Mouse (Mus musculus) limb, embryonic 15.5 days (tissue): ENCODE results near the gene Tpbg. TPM values are rescaled to one million over a fixed set of nuclear protein-coding genes. Genes with fewer than 3 reads are reported as not detected.

Experiments used
- ATAC-seq: fragments of 200-750 bp; cut with Nextera tagmentation; 2 replicates; pipeline ENCODE4 v1.8.0; 2017; ENCODE audit warnings: low read depth, moderate TSS enrichment; ENCODE audit not compliant: insufficient number of reproducible peaks, low FRiP score, low TSS enrichment
- H3K27ac ChIP-seq: fragments of 300-500 bp; sonication (generic); 2 replicates; pipeline ENCODE4 v1.5.1; 2015; ENCODE audit warnings: moderate library complexity, mild to moderate bottlenecking, inconsistent platforms
- H3K27me3 ChIP-seq: fragments of 300-500 bp; sonication (generic); 2 replicates; pipeline ENCODE4 v1.6.1; 2015; ENCODE audit warnings: inconsistent platforms
- H3K36me3 ChIP-seq: fragments of 300-500 bp; sonication (generic); 2 replicates; pipeline ENCODE4 v1.6.1; 2015; ENCODE audit warnings: inconsistent platforms
- H3K4me1 ChIP-seq: fragments of 300-500 bp; sonication (generic); 2 replicates; pipeline ENCODE4 v1.6.1; 2015; ENCODE audit warnings: inconsistent platforms
- H3K4me2 ChIP-seq: fragments of 300-500 bp; sonication (generic); 2 replicates; pipeline ENCODE4 v1.6.1; 2015; ENCODE audit warnings: mild to moderate bottlenecking, inconsistent platforms
- H3K4me3 ChIP-seq: fragments of 300-500 bp; sonication (generic); 2 replicates; pipeline ENCODE4 v1.5.1; 2015; ENCODE audit warnings: mild to moderate bottlenecking, inconsistent platforms
- H3K9ac ChIP-seq: fragments of 300-500 bp; sonication (generic); 2 replicates; pipeline ENCODE4 v1.6.1; 2015; ENCODE audit warnings: inconsistent platforms
- H3K9me3 ChIP-seq: fragments of 300-500 bp; sonication (generic); 2 replicates; pipeline ENCODE4 v1.6.1; 2016; ENCODE audit warnings: inconsistent platforms
- WGBS: fragments of 180-500 bp; shearing (Covaris S2); methylation state at CpG from one replicate; pipeline ENCODE4 v1.1.7; 2015; 5-methylcytosine and 5-hydroxymethylcytosine counted together
- polyA plus RNA-seq: library from polyadenylated mRNA; unstranded; fragments of >200 nt; fragmentation: Nextera tagmentation; extraction: Ambion mirVana; gene quantifications from 2 replicates; pipeline ENCODE4 v1.2.1, GENCODE M21; 2015

Tpbg gene
- polyA plus RNA-seq, 1 experiment from 2014 or later = 20.8 TPM

- WGBS = 73% methylated on average over 9 of the region's 9 CpGs
- H3K27me3 ChIP-seq = no peaks in the 10 kb centered on the region
- peaks cover 8% of the 10 kb centered on the region; the same call in 1 of the 2 replicates for H3K36me3 ChIP-seq
- peak overlapping the region; percentile 93 for H3K4me2 ChIP-seq
- peak overlapping the region; percentile 72 for H3K4me3 ChIP-seq
- no peak overlapping the region for H3K27ac ChIP-seq
- no peaks in the 10 kb centered on the region for H3K9me3 ChIP-seq
- peaks cover 14% of the 10 kb centered on the region for H3K4me1 ChIP-seq
- no peak overlapping the region for H3K9ac ChIP-seq
- no peak for ATAC-seq
Measured at GRCm38 (mm10) chr9:85844647-85844983, 2.4 kb downstream of the Tpbg start.

DNA sequence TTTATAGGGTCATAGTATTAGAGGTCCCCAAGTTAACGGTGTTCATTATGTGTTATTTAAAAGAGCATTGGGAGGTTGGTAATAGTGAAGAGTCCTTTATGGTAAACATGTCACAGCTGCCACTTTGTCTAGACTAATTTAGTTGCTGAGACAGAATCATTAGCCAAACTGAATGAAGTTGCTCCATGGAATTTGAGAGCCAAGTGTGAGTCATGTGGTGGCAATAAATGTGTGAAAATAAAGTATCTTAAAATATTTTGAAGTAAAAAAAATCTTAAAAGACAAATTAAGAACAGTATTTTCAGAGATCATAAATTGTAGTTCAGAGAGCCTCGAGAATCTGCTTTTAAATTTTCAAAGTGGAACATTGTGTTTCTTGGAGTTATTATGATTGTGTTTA is 4.0 kb downstream of the Tpbg start:
- Histone ChIP-seq H3K36me3 (peaks cover 8% of the 10 kb centered on the region; the same call in 1 of the 2 replicates), H3K4me1 (peaks cover 14% of the 10 kb centered on the region), H3K27me3 (no peaks in the 10 kb centered on the region), H3K9me3 (no peaks in the 10 kb centered on the region), H3K9ac (no peak overlapping the region), H3K27ac (no peak overlapping the region), H3K4me2 (no peak overlapping the region), H3K4me3 (no peak overlapping the region)
- 54% methylated on average over 2 of the region's 2 CpGs for WGBS
- ATAC-seq = no peak

DNA sequence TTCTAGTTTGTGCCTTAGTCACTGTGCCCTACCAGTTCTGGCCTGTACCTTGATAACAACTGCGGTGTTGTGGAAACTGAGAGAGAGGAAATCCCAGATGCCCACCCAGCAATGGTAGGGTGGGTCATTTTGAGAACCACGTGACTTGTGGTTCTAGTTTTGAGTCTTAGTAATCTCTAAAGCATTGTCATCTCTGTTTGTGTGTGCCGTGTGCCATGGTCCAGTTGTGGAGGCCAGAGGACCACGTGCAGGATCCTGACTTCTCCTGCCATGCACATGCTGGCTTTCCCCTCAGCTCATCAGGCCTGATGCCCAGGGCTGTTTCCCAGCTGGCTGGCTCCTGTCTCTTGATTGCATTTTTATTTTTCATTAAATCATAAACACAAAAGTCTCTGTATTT is 12.6 kb downstream of the Tpbg start:
- WGBS = 87% methylated on average over 4 of the region's 4 CpGs
- H3K4me1 ChIP-seq = no peaks in the 10 kb centered on the region
- no peak overlapping the region for H3K4me2 ChIP-seq
- H3K9me3 ChIP-seq = no peaks in the 10 kb centered on the region
- H3K36me3 ChIP-seq = no peaks in the 10 kb centered on the region
- no peak for ATAC-seq
- H3K9ac ChIP-seq = no peak overlapping the region
- H3K4me3 ChIP-seq = no peak overlapping the region
- H3K27me3 ChIP-seq = no peaks in the 10 kb centered on the region
- no peak overlapping the region for H3K27ac ChIP-seq

DNA sequence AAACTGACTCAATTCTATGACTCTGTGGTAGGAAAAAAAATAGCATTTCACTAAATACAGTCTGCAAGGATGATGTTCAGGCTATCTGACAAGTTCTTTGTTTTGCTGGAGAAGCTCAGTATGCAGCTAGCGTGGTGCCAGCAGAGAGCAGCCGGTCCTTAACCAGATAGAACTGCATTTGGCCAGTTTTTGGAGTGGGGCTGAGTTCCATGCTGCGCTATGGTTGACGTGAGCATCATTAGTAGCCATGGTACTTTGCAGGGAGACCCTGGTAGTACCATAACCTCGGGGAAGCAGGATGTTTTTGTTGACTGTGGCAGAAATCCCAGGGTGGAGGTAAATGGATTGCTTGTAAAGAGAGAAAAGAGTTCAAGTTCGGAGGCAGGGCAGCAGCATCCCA is 14.3 kb downstream of the Tpbg start:
- H3K27me3 ChIP-seq = no peaks in the 10 kb centered on the region
- WGBS = 56% methylated on average over 6 of the region's 6 CpGs
- no peak overlapping the region for H3K27ac ChIP-seq
- no peaks in the 10 kb centered on the region for H3K9me3 ChIP-seq
- ATAC-seq = no peak
- H3K9ac ChIP-seq = no peak overlapping the region
- no peak overlapping the region for H3K4me3 ChIP-seq
- no peaks in the 10 kb centered on the region for H3K36me3 ChIP-seq
- no peak overlapping the region for H3K4me2 ChIP-seq
- no peaks in the 10 kb centered on the region for H3K4me1 ChIP-seq

DNA sequence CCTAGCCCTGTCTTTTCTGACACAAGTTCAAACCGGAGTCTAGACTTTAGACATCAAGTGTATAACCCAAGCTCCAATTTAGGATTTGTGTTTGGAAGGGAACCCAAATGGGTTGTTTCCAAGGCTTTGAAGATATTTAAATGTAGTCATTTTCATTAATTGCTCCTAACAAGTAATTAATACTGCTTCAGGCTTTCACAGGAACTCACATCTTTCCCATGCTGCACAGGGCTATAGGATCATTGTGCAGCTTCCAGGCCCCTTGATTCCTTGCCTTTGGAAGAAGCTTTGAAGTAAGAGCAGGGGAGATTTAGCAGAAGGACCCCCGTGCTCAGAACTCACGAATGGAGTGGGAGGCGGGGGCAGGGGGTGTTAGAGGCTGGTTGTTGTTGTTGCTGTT is 18.9 kb downstream of the Tpbg start:
- no peak for ATAC-seq
- no peaks in the 10 kb centered on the region for H3K9me3 ChIP-seq
- no peak overlapping the region for H3K4me3 ChIP-seq
- no peaks in the 10 kb centered on the region for H3K4me1 ChIP-seq
- no peak overlapping the region for H3K9ac ChIP-seq
- H3K36me3 ChIP-seq = no peaks in the 10 kb centered on the region
- H3K27me3 ChIP-seq = no peaks in the 10 kb centered on the region
- WGBS = 53% methylated on average over 4 of the region's 4 CpGs
- H3K4me2 ChIP-seq = no peak overlapping the region
- no peak overlapping the region for H3K27ac ChIP-seq

- 63% methylated on average over 6 of the region's 6 CpGs for WGBS
- H3K27me3 ChIP-seq = no peaks in the 10 kb centered on the region
- no peak overlapping the region for H3K4me2 ChIP-seq
- no peak for ATAC-seq
- no peak overlapping the region for H3K4me3 ChIP-seq
- no peaks in the 10 kb centered on the region for H3K9me3 ChIP-seq
- no peaks in the 10 kb centered on the region for H3K4me1 ChIP-seq
- no peak overlapping the region for H3K27ac ChIP-seq
- no peaks in the 10 kb centered on the region for H3K36me3 ChIP-seq
- no peak overlapping the region for H3K9ac ChIP-seq
Measured at GRCm38 (mm10) chr9:85862562-85862961, 20.4 kb downstream of the Tpbg start.

DNA sequence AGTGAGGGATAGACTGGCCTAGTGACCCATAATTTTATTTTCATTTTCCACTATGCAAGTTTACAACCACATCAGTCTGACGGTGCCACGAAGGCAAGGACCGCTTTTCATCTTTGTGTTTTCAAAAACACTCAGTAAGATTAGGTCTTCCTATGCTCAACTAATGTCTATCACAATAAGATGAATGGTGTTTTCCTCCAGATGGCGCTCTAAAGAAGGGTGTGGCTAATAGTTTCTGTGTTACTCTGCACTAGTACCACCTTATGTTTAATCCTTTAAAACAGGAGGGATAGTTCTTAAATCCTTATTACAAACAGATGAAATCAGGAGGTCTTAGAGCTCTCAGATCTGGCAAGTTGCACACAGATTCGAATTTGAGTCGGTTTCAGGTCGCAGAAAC is 30.7 kb downstream of the Tpbg start:
- Histone ChIP-seq H3K27me3 (no peaks in the 10 kb centered on the region), H3K27ac (no peak overlapping the region), H3K9ac (no peak overlapping the region), H3K4me1 (no peaks in the 10 kb centered on the region), H3K36me3 (no peaks in the 10 kb centered on the region), H3K4me3 (no peak overlapping the region), H3K9me3 (no peaks in the 10 kb centered on the region), H3K4me2 (no peak overlapping the region)
- WGBS = 76% methylated on average over 7 of the region's 7 CpGs
- ATAC-seq = no peak

GRCm38 (mm10) chr9:85893681-85894080 is 51.5 kb downstream of the Tpbg start:
- H3K4me2 ChIP-seq = no peak overlapping the region
- H3K4me3 ChIP-seq = no peak overlapping the region
- 77% methylated on average over 5 of the region's 5 CpGs for WGBS
- no peaks in the 10 kb centered on the region for H3K27me3 ChIP-seq
- no peaks in the 10 kb centered on the region for H3K9me3 ChIP-seq
- no peak overlapping the region for H3K9ac ChIP-seq
- no peak for ATAC-seq
- H3K4me1 ChIP-seq = no peaks in the 10 kb centered on the region
- H3K27ac ChIP-seq = no peak overlapping the region
- no peaks in the 10 kb centered on the region for H3K36me3 ChIP-seq

Other genes starting within 250 kb of the Tpbg start
- gene Ibtk, start 93.0 kb upstream of the Tpbg start, polyA plus RNA-seq = 31.2 and 31.6 TPM in 2 replicates